Mouse (Mus musculus): ENCODE measurements around the gene Mad1l1. TPM values are rescaled to one million over a fixed set of nuclear protein-coding genes. Genes with fewer than 3 reads are reported as not detected.

Mad1l1 gene
- polyA plus RNA-seq, 1 experiment = 51.5 TPM

- H3ac ChIP-seq (ENCODE audit: control insufficient read depth, insufficient read length, low read depth) = no peak overlapping the region
- no peak overlapping the region for H3K4me3 ChIP-seq (ENCODE audit: insufficient read depth, poor library complexity, severe bottlenecking)
- no peaks in the 10 kb centered on the region for H3K27me3 ChIP-seq (ENCODE audit: control insufficient read depth, insufficient read depth, insufficient read length)
- peaks cover 3% of the 10 kb centered on the region for H3K36me3 ChIP-seq (ENCODE audit: control insufficient read depth, insufficient read depth)
- no peaks in the 10 kb centered on the region for H3K79me3 ChIP-seq (ENCODE audit: low read depth)
- TF ChIP-seq FOSL1 (IDR thresholded peaks at IDR 0.05; ENCODE audit: insufficient read depth, low read length, poor library complexity, severe bottlenecking) = no peak
- no peak for TF ChIP-seq USF1 (IDR thresholded peaks at IDR 0.05; ENCODE audit: low read depth)
- TF ChIP-seq CEBPB (IDR thresholded peaks at IDR 0.05; ENCODE audit: low read depth) = no peak
- no peak for TF ChIP-seq CTCF (IDR thresholded peaks at IDR 0.05; ENCODE audit: control insufficient read depth, insufficient read depth, insufficient read length)
- TF ChIP-seq MYOG (IDR thresholded peaks at IDR 0.05; ENCODE audit: control insufficient read depth, extremely low read depth, insufficient read length) = no peak
- no peak for TF ChIP-seq MYOD1 (IDR thresholded peaks at IDR 0.05; ENCODE audit: control insufficient read depth, insufficient read length, low read depth)
- TF ChIP-seq MAX (IDR thresholded peaks at IDR 0.05) = no peak
- H3K79me2 ChIP-seq (ENCODE audit: control insufficient read depth, insufficient read depth) = no peaks in the 10 kb centered on the region
Observed at GRCm38 (mm10) chr5:140255265-140255664, 66.1 kb downstream of the Mad1l1 start.

GRCm38 (mm10) chr5:140254656-140255055 lies 66.7 kb downstream of the Mad1l1 start:
- Histone ChIP-seq H3K79me3 (ENCODE audit: low read depth) (no peaks in the 10 kb centered on the region), H3K79me2 (ENCODE audit: control insufficient read depth, insufficient read depth) (no peaks in the 10 kb centered on the region), H3K4me3 (ENCODE audit: insufficient read depth, poor library complexity, severe bottlenecking) (no peak overlapping the region), H3ac (ENCODE audit: control insufficient read depth, insufficient read length, low read depth) (no peak overlapping the region), H3K36me3 (ENCODE audit: control insufficient read depth, insufficient read depth) (no peaks in the 10 kb centered on the region), H3K27me3 (ENCODE audit: control insufficient read depth, insufficient read depth, insufficient read length) (no peaks in the 10 kb centered on the region)
- TF ChIP-seq CEBPB (IDR thresholded peaks at IDR 0.05; ENCODE audit: low read depth) = no peak
- TF ChIP-seq CTCF (IDR thresholded peaks at IDR 0.05; ENCODE audit: control insufficient read depth, insufficient read depth, insufficient read length) = no peak
- no peak for TF ChIP-seq MAX (IDR thresholded peaks at IDR 0.05)
- no peak for TF ChIP-seq MYOD1 (IDR thresholded peaks at IDR 0.05; ENCODE audit: control insufficient read depth, insufficient read length, low read depth)

- no peak overlapping the region for H3K4me3 ChIP-seq (ENCODE audit: insufficient read depth, poor library complexity, severe bottlenecking)
- no peaks in the 10 kb centered on the region for H3K79me3 ChIP-seq (ENCODE audit: low read depth)
- no peak for TF ChIP-seq USF1 (IDR thresholded peaks at IDR 0.05; ENCODE audit: low read depth)
- no peak for TF ChIP-seq FOSL1 (IDR thresholded peaks at IDR 0.05; ENCODE audit: insufficient read depth, low read length, poor library complexity, severe bottlenecking)
- TF ChIP-seq MYOG (IDR thresholded peaks at IDR 0.05; ENCODE audit: control insufficient read depth, extremely low read depth, insufficient read length) = no peak
- no peak for TF ChIP-seq CEBPB (IDR thresholded peaks at IDR 0.05; ENCODE audit: low read depth)
- TF ChIP-seq MYOD1 (IDR thresholded peaks at IDR 0.05; ENCODE audit: control insufficient read depth, insufficient read length, low read depth) = no peak
- no peak for TF ChIP-seq MAX (IDR thresholded peaks at IDR 0.05)
- TF ChIP-seq CTCF (IDR thresholded peaks at IDR 0.05; ENCODE audit: control insufficient read depth, insufficient read depth, insufficient read length) = no peak
- no peaks in the 10 kb centered on the region for H3K27me3 ChIP-seq (ENCODE audit: control insufficient read depth, insufficient read depth, insufficient read length)
- H3ac ChIP-seq (ENCODE audit: control insufficient read depth, insufficient read length, low read depth) = no peak overlapping the region
- H3K79me2 ChIP-seq (ENCODE audit: control insufficient read depth, insufficient read depth) = no peaks in the 10 kb centered on the region
- H3K36me3 ChIP-seq (ENCODE audit: control insufficient read depth, insufficient read depth) = no peaks in the 10 kb centered on the region
Observed at GRCm38 (mm10) chr5:140251989-140252388, 69.4 kb downstream of the Mad1l1 start.

- Histone ChIP-seq H3K27me3 (ENCODE audit: control insufficient read depth, insufficient read depth, insufficient read length) (no peaks in the 10 kb centered on the region), H3K79me2 (ENCODE audit: control insufficient read depth, insufficient read depth) (no peaks in the 10 kb centered on the region), H3ac (ENCODE audit: control insufficient read depth, insufficient read length, low read depth) (no peak overlapping the region), H3K79me3 (ENCODE audit: low read depth) (no peaks in the 10 kb centered on the region), H3K4me3 (ENCODE audit: insufficient read depth, poor library complexity, severe bottlenecking) (no peak overlapping the region), H3K36me3 (ENCODE audit: control insufficient read depth, insufficient read depth) (no peaks in the 10 kb centered on the region)
- no peak for TF ChIP-seq CEBPB (IDR thresholded peaks at IDR 0.05; ENCODE audit: low read depth)
- no peak for TF ChIP-seq FOSL1 (IDR thresholded peaks at IDR 0.05; ENCODE audit: insufficient read depth, low read length, poor library complexity, severe bottlenecking)
- TF ChIP-seq CTCF (IDR thresholded peaks at IDR 0.05; ENCODE audit: control insufficient read depth, insufficient read depth, insufficient read length) = no peak
- no peak for TF ChIP-seq USF1 (IDR thresholded peaks at IDR 0.05; ENCODE audit: low read depth)
- no peak for TF ChIP-seq MYOD1 (IDR thresholded peaks at IDR 0.05; ENCODE audit: control insufficient read depth, insufficient read length, low read depth)
- no peak for TF ChIP-seq MYOG (IDR thresholded peaks at IDR 0.05; ENCODE audit: control insufficient read depth, extremely low read depth, insufficient read length)
- no peak for TF ChIP-seq MAX (IDR thresholded peaks at IDR 0.05)
Observed at GRCm38 (mm10) chr5:140250370-140250769, 71.0 kb downstream of the Mad1l1 start.

GRCm38 (mm10) chr5:140249359-140250062 lies 71.8 kb downstream of the Mad1l1 start:
- peaks cover 6% of the 10 kb centered on the region for H3K36me3 ChIP-seq (ENCODE audit: control insufficient read depth, insufficient read depth)
- H3K4me3 ChIP-seq (ENCODE audit: insufficient read depth, poor library complexity, severe bottlenecking) = no peak overlapping the region
- no peaks in the 10 kb centered on the region for H3K79me2 ChIP-seq (ENCODE audit: control insufficient read depth, insufficient read depth)
- no peaks in the 10 kb centered on the region for H3K27me3 ChIP-seq (ENCODE audit: control insufficient read depth, insufficient read depth, insufficient read length)
- H3ac ChIP-seq (ENCODE audit: control insufficient read depth, insufficient read length, low read depth) = no peak overlapping the region
- H3K79me3 ChIP-seq (ENCODE audit: low read depth) = no peaks in the 10 kb centered on the region
- TF ChIP-seq CEBPB (IDR thresholded peaks at IDR 0.05; ENCODE audit: low read depth) (no peak), CTCF (IDR thresholded peaks at IDR 0.05; ENCODE audit: control insufficient read depth, insufficient read depth, insufficient read length) (no peak), MYOG (IDR thresholded peaks at IDR 0.05; ENCODE audit: control insufficient read depth, extremely low read depth, insufficient read length) (no peak), USF1 (IDR thresholded peaks at IDR 0.05; ENCODE audit: low read depth) (no peak), FOSL1 (IDR thresholded peaks at IDR 0.05; ENCODE audit: insufficient read depth, low read length, poor library complexity, severe bottlenecking) (no peak), MYOD1 (IDR thresholded peaks at IDR 0.05; ENCODE audit: control insufficient read depth, insufficient read length, low read depth) (no peak), MAX (IDR thresholded peaks at IDR 0.05) (no peak)

Measured in C2C12 (cell line).